Mouse (Mus musculus): ENCODE data around the gene Ceacam18. TPM values are rescaled to one million over a fixed set of nuclear protein-coding genes. Genes with fewer than 3 reads are reported as not detected.

Ceacam18 gene
- polyA plus RNA-seq, 1 experiment from 2014 or later, result not detected

- Histone ChIP-seq H3K9me3 (ENCODE audit: control insufficient read depth, low read length) (no peaks in the 10 kb centered on the region), H3K9ac (ENCODE audit: low read length) (no peak overlapping the region), H3K4me3 (ENCODE audit: low read depth, low read length) (no peak overlapping the region), H3K4me2 (ENCODE audit: low read depth) (no peak overlapping the region; the same call in 1 of the 2 replicates), H3K27ac (ENCODE audit: low read depth, low read length) (no peak overlapping the region), H3K36me3 (ENCODE audit: control insufficient read depth, insufficient read depth, low read length) (no peaks in the 10 kb centered on the region), H3K27me3 (ENCODE audit: control insufficient read depth, insufficient read depth, low read length) (no peaks in the 10 kb centered on the region), H3K4me1 (ENCODE audit: control insufficient read depth, insufficient read depth, low read length) (no peaks in the 10 kb centered on the region)
- DNase-seq (ENCODE audit: low spot score) (peak; percentile 37), ATAC-seq (ENCODE audit: insufficient read depth, low FRiP score, low TSS enrichment) (no peak)
- 12% methylated on average over 10 of the region's 10 CpGs for WGBS
Measured at GRCm38 (mm10) chr7:43623819-43624218, 10.7 kb upstream of the Ceacam18 start.

- Histone ChIP-seq H3K4me2 (ENCODE audit: low read depth) (no peak overlapping the region), H3K9ac (ENCODE audit: low read length) (no peak overlapping the region), H3K9me3 (ENCODE audit: control insufficient read depth, low read length) (no peaks in the 10 kb centered on the region), H3K27ac (ENCODE audit: low read depth, low read length) (no peak overlapping the region), H3K4me3 (ENCODE audit: low read depth, low read length) (no peak overlapping the region), H3K36me3 (ENCODE audit: control insufficient read depth, insufficient read depth, low read length) (no peaks in the 10 kb centered on the region), H3K4me1 (ENCODE audit: control insufficient read depth, insufficient read depth, low read length) (no peaks in the 10 kb centered on the region), H3K27me3 (ENCODE audit: control insufficient read depth, insufficient read depth, low read length) (no peaks in the 10 kb centered on the region)
- 74% methylated on average over 3 of the region's 3 CpGs for WGBS
- DNase-seq (ENCODE audit: low spot score) (no peak), ATAC-seq (ENCODE audit: insufficient read depth, low FRiP score, low TSS enrichment) (no peak)
Measured at GRCm38 (mm10) chr7:43625065-43625464, 9.4 kb upstream of the Ceacam18 start.

DNA sequence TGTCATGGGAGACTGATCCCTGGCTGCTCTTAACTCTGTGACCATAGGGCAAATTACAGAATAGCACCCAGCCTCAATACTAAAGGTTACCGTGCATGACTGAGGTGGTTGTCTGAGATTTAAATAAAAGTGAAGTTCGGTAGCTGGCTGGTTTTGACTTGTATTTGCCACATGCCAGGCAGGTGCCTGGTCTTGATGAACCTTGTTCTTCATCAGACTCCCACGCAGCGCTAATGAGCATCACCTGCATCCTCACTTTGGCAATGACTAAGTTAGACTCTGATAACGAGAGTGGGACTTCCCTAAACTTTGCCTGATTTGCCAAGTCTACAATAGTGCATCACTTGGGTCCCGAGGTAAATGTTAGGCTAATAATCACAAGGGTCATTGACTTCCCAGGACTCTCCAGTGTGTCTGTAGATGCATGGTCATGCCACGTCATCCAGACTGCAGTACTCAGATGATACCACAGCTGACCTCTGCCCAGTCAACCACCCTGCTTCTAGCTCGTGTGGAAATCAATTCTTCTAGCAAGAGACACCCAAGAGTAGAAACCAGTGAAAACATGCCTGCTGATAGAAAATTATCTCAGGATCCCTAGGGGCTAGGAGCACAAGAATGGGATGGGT lies 8.6 kb upstream of the Ceacam18 start:
- WGBS, result 85% methylated on average over 8 of the region's 8 CpGs
- H3K9ac ChIP-seq (ENCODE audit: low read length), result no peak overlapping the region
- H3K4me1 ChIP-seq (ENCODE audit: control insufficient read depth, insufficient read depth, low read length), result no peaks in the 10 kb centered on the region
- H3K27me3 ChIP-seq (ENCODE audit: control insufficient read depth, insufficient read depth, low read length), result no peaks in the 10 kb centered on the region
- H3K36me3 ChIP-seq (ENCODE audit: control insufficient read depth, insufficient read depth, low read length), result no peaks in the 10 kb centered on the region
- no peak overlapping the region for H3K27ac ChIP-seq (ENCODE audit: low read depth, low read length)
- no peaks in the 10 kb centered on the region for H3K9me3 ChIP-seq (ENCODE audit: control insufficient read depth, low read length)
- no peak overlapping the region for H3K4me2 ChIP-seq (ENCODE audit: low read depth)
- DNase-seq (ENCODE audit: low spot score), result no peak
- ATAC-seq (ENCODE audit: insufficient read depth, low FRiP score, low TSS enrichment), result no peak
- H3K4me3 ChIP-seq (ENCODE audit: low read depth, low read length), result no peak overlapping the region

- Histone ChIP-seq H3K27me3 (ENCODE audit: control insufficient read depth, insufficient read depth, low read length) (no peaks in the 10 kb centered on the region), H3K4me3 (ENCODE audit: low read depth, low read length) (no peak overlapping the region), H3K27ac (ENCODE audit: low read depth, low read length) (no peak overlapping the region), H3K4me1 (ENCODE audit: control insufficient read depth, insufficient read depth, low read length) (no peaks in the 10 kb centered on the region), H3K9ac (ENCODE audit: low read length) (no peak overlapping the region), H3K4me2 (ENCODE audit: low read depth) (no peak overlapping the region), H3K36me3 (ENCODE audit: control insufficient read depth, insufficient read depth, low read length) (no peaks in the 10 kb centered on the region), H3K9me3 (ENCODE audit: control insufficient read depth, low read length) (no peaks in the 10 kb centered on the region)
- 63% methylated on average over 4 of the region's 4 CpGs for WGBS
- DNase-seq (ENCODE audit: low spot score) (no peak), ATAC-seq (ENCODE audit: insufficient read depth, low FRiP score, low TSS enrichment) (no peak)
Measured at GRCm38 (mm10) chr7:43633940-43634339, 567 bp upstream of the Ceacam18 start.

- Histone ChIP-seq H3K36me3 (ENCODE audit: control insufficient read depth, insufficient read depth, low read length) (no peaks in the 10 kb centered on the region), H3K4me3 (ENCODE audit: low read depth, low read length) (no peak overlapping the region), H3K9me3 (ENCODE audit: control insufficient read depth, low read length) (no peaks in the 10 kb centered on the region), H3K27me3 (ENCODE audit: control insufficient read depth, insufficient read depth, low read length) (no peaks in the 10 kb centered on the region), H3K4me2 (ENCODE audit: low read depth) (no peak overlapping the region), H3K9ac (ENCODE audit: low read length) (no peak overlapping the region), H3K4me1 (ENCODE audit: control insufficient read depth, insufficient read depth, low read length) (no peaks in the 10 kb centered on the region), H3K27ac (ENCODE audit: low read depth, low read length) (no peak overlapping the region)
- ATAC-seq (ENCODE audit: insufficient read depth, low FRiP score, low TSS enrichment) (no peak), DNase-seq (ENCODE audit: low spot score) (no peak)
- WGBS, result 82% methylated on average over 2 of the region's 2 CpGs
Measured at GRCm38 (mm10) chr7:43636194-43636593, 1.7 kb downstream of the Ceacam18 start.

DNA sequence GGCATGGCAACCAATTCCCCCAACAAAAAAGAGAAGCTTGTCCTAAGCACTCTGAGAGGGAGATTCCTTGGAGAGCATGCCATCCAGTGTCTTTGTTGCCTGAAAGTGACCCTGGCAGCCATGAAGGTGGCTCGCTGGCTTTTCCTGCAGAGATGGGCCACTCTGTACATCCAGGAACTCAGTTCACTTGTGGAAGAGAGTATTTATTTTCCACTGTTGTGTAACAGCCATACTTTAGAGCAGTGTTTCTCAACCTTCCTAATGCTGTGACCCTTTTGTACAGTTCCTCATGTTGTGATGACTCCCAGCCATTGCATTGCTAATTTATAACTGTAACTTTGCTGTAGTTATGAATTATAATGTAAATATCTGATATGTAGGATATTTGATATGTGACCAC lies 2.6 kb downstream of the Ceacam18 start:
- Histone ChIP-seq H3K4me1 (ENCODE audit: control insufficient read depth, insufficient read depth, low read length) (no peaks in the 10 kb centered on the region), H3K4me3 (ENCODE audit: low read depth, low read length) (no peak overlapping the region), H3K4me2 (ENCODE audit: low read depth) (no peak overlapping the region), H3K27me3 (ENCODE audit: control insufficient read depth, insufficient read depth, low read length) (no peaks in the 10 kb centered on the region), H3K9ac (ENCODE audit: low read length) (no peak overlapping the region), H3K9me3 (ENCODE audit: control insufficient read depth, low read length) (no peaks in the 10 kb centered on the region), H3K27ac (ENCODE audit: low read depth, low read length) (no peak overlapping the region), H3K36me3 (ENCODE audit: control insufficient read depth, insufficient read depth, low read length) (no peaks in the 10 kb centered on the region)
- DNase-seq (ENCODE audit: low spot score) (no peak), ATAC-seq (ENCODE audit: insufficient read depth, low FRiP score, low TSS enrichment) (no peak)
- WGBS, result 83% methylated on average over 1 of the region's 1 CpGs

DNA sequence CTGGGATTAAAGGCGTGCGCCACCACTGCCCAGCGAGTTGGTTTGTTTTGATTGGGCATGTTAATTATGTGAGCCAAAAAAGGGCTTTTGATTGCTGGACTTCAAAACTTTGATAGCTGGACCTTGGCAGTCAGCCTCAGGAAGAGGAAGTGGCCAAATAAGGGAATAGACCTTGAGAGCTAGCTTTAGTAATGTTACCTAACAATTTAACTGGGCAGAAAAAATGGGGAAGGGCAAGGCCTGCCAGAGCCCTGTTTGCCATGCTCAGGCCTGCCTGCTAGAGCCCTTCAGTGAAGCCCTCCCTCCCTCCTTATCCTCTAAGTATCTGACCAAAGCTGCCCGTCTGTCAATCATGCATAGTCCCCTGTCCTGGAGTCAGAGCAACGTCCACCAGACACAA lies 8.1 kb downstream of the Ceacam18 start:
- ATAC-seq (ENCODE audit: insufficient read depth, low FRiP score, low TSS enrichment), result no peak
- WGBS, result 82% methylated on average over 5 of the region's 5 CpGs

DNA sequence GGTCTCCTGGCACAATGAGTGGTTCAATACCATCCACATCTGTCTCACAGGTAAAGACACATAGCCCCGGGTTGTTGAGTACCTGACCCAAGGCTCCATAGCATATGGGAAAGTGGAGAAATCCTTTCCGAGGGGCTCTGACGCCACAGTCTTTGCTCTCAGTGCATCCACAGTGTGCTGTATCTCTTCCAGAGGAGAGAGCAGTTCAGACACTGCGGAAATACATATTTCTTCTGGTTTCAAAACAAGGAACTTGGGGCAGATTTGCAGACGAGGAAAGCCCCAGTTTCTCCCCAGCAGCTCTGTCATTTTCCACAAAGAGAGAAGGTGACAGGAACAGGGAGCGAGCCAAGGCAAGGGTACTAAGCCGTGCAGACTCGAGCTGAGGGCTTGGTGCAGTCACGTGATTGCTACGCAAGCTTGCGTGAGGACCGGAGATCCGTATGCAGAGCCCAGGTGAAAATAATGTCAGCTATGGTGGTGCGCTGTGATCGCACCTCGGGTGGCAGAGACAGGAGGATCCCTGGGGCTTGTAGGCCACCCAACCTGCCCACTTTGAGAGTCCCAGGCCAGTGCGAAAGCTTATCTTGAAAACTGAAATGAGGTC lies 8.6 kb downstream of the Ceacam18 start:
- Histone ChIP-seq H3K27me3 (ENCODE audit: control insufficient read depth, insufficient read depth, low read length) (no peaks in the 10 kb centered on the region), H3K9me3 (ENCODE audit: control insufficient read depth, low read length) (no peaks in the 10 kb centered on the region), H3K27ac (ENCODE audit: low read depth, low read length) (no peak overlapping the region), H3K9ac (ENCODE audit: low read length) (no peak overlapping the region), H3K4me3 (ENCODE audit: low read depth, low read length) (no peak overlapping the region), H3K4me1 (ENCODE audit: control insufficient read depth, insufficient read depth, low read length) (no peaks in the 10 kb centered on the region), H3K4me2 (ENCODE audit: low read depth) (no peak overlapping the region), H3K36me3 (ENCODE audit: control insufficient read depth, insufficient read depth, low read length) (no peaks in the 10 kb centered on the region)
- ATAC-seq (ENCODE audit: insufficient read depth, low FRiP score, low TSS enrichment), result no peak
- no peak for DNase-seq (ENCODE audit: low spot score)
- 86% methylated on average over 17 of the region's 17 CpGs for WGBS

More for the DNA sequence above, 8.1 kb downstream of the Ceacam18 start:
- no peak overlapping the region for H3K9ac ChIP-seq (ENCODE audit: low read length)
- DNase-seq (ENCODE audit: low spot score), result no peak
- H3K27me3 ChIP-seq (ENCODE audit: control insufficient read depth, insufficient read depth, low read length), result no peaks in the 10 kb centered on the region
- no peaks in the 10 kb centered on the region for H3K4me1 ChIP-seq (ENCODE audit: control insufficient read depth, insufficient read depth, low read length)
- H3K4me3 ChIP-seq (ENCODE audit: low read depth, low read length), result no peak overlapping the region
- H3K27ac ChIP-seq (ENCODE audit: low read depth, low read length), result no peak overlapping the region
- H3K4me2 ChIP-seq (ENCODE audit: low read depth), result no peak overlapping the region
- no peaks in the 10 kb centered on the region for H3K9me3 ChIP-seq (ENCODE audit: control insufficient read depth, low read length)
- H3K36me3 ChIP-seq (ENCODE audit: control insufficient read depth, insufficient read depth, low read length), result no peaks in the 10 kb centered on the region

GRCm38 (mm10) chr7:43652683-43653082 lies 18.2 kb downstream of the Ceacam18 start:
- WGBS, result 85% methylated on average over 6 of the region's 6 CpGs
- H3K4me1 ChIP-seq (ENCODE audit: control insufficient read depth, insufficient read depth, low read length), result no peaks in the 10 kb centered on the region
- H3K9me3 ChIP-seq (ENCODE audit: control insufficient read depth, low read length), result no peaks in the 10 kb centered on the region; the same call in 1 of the 2 replicates
- no peak overlapping the region for H3K4me3 ChIP-seq (ENCODE audit: low read depth, low read length)
- no peaks in the 10 kb centered on the region for H3K36me3 ChIP-seq (ENCODE audit: control insufficient read depth, insufficient read depth, low read length)
- no peak overlapping the region for H3K9ac ChIP-seq (ENCODE audit: low read length)
- DNase-seq (ENCODE audit: low spot score) (no peak), ATAC-seq (ENCODE audit: insufficient read depth, low FRiP score, low TSS enrichment) (no peak)
- H3K4me2 ChIP-seq (ENCODE audit: low read depth), result no peak overlapping the region
- H3K27ac ChIP-seq (ENCODE audit: low read depth, low read length), result no peak overlapping the region
- no peaks in the 10 kb centered on the region for H3K27me3 ChIP-seq (ENCODE audit: control insufficient read depth, insufficient read depth, low read length)
